Mouse (Mus musculus) lung, postnatal 0 days (tissue): Measurements from ENCODE around the gene Ubxn11.

Source experiments
- CTCF ChIP-seq: IDR thresholded peaks from 2 replicates; pipeline ENCODE4 v1.5.1; 2016; ENCODE audit warnings: antibody characterized with exemption, mild to moderate bottlenecking
- EP300 ChIP-seq: IDR thresholded peaks from 2 replicates; pipeline ENCODE4 v1.6.1; 2016; ENCODE audit warnings: antibody characterized with exemption, mild to moderate bottlenecking, control low read depth

GRCm38 (mm10) chr4:134094923-134095547 is 7.3 kb upstream of the Ubxn11 start, which contains the start of gene Cd52:
- TF ChIP-seq CTCF (no peak), EP300 (no peak)
